Mouse (Mus musculus) inflammation-experienced regulatory T-cells, adult 16 weeks (primary cell): ENCODE results near the gene Gstp2. TPM values are rescaled to one million over a fixed set of nuclear protein-coding genes. Genes with fewer than 3 reads are reported as not detected.

ENCODE experiments used
- polyA plus RNA-seq: library from polyadenylated mRNA; unstranded; fragments of 100-300 nt; shearing (Covaris generic); gene quantifications from one replicate; pipeline ENCODE4 v1.2.1, GENCODE M21; 2017

The Gstp2 gene
- polyA plus RNA-seq: 1.1 TPM

DNA sequence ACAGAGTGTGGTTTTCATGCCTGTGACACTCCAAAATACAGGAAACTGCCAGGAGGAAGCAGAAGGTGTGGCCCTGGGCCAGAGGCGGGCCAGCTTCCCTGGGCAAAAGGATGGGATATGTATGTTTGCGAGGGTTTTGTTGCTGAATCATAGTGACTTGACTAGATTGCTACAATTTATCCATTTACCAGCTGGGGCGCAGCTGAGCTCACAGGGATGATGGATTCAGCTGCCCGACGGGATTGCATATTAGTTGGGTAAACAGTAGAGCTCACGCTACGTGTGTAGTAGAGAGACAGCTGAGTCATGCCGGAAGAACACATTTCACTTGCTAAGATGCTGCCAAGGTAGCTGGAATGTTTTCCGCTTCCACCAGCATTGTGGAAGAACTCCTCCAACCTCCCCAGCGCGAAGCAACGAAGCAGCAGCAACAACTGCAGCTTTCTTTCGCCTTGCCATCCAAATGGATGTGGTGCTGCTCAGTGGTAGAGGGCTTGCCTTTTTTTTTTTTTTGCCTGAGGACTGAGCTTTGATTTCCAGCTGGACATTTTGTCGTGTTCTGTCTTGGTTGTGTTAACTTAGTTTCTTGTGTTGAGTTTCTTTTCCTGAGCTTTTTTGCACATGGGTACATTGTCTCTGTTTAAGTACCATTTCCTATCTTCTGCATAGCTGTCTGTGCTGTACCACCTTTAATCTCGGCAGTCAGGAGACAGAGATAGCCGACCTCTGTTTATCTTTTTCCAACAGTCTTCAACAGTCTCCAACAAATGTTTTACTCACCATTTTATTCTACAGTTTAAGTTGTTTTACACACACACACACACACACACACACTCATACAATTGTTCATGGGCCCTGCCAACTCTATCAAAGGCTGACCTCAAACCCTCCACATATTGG, at the start of gene Gstp2:
Gene Gstp2, minus strand, starts transcription at position 58 of the 900 bp plus-strand sequence.

GRCm38 (mm10) chr19:4081394-4081793, 35.6 kb upstream of the Gstp2 start, which contains the start of gene Cabp2:
TSS of gene Cabp2 (plus strand) at chr19:4081578.

DNA sequence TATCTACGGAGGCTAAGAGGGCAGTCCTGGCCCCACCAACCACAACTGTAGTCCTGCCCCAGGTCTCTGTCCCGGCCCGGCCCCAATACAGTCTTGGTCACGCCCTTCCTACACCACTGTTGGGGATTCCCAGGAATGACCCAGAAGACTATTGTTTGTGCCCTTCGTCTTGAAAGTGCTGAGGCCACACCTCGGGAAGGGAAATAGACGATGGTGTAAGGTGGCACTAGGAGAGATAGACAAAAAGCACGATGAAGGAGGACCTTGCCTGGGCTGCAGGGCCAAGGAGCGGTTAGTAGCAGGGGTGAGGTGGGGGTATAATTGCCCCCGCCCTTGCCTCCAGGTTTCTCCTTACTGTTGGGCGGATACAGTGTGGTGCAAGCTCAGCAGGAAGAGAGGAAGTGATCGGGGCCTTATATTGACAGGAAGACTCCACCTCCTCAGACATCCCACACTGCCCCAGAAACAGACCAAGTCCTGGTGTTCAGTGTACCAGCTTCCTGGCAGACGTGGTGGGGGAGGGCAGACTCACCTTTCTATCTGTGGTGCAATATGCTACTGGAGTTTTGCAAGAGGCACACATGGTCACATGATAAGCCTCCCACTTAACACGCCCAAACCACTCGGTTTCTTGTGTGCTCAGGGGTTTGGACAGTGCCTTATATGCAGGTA, 13.4 kb upstream of the Gstp2 start, which contains the start of gene Gstp3:
Gene Gstp3, minus strand, starts transcription at position 501 of the 672 bp plus-strand sequence.

DNA sequence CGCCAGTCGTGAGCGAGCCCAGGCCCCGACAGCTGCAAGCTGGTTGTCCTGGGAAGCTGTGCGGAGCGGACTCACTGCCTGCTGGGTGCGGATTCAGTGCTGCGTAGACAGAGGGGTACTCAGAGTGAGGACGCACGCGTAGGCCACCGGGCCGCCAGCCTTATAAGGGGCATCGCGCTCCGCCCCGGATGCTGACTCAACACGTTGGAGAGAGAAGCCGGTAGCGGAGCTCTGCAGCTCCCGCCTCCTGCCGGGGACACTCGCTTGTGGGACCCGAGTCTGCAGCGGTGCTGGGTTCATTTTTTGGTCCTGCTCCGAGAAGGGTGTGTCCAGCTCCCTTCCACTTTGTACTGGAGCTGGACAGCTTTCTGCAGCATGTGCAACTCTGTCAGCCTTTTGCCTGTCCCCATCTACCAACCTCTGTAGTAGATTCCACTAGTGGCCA, 8.0 kb downstream of the Gstp2 start, which contains the start of gene Gstp1:
Gene Gstp1, minus strand, starts transcription at position 198 of the 445 bp plus-strand sequence.

DNA sequence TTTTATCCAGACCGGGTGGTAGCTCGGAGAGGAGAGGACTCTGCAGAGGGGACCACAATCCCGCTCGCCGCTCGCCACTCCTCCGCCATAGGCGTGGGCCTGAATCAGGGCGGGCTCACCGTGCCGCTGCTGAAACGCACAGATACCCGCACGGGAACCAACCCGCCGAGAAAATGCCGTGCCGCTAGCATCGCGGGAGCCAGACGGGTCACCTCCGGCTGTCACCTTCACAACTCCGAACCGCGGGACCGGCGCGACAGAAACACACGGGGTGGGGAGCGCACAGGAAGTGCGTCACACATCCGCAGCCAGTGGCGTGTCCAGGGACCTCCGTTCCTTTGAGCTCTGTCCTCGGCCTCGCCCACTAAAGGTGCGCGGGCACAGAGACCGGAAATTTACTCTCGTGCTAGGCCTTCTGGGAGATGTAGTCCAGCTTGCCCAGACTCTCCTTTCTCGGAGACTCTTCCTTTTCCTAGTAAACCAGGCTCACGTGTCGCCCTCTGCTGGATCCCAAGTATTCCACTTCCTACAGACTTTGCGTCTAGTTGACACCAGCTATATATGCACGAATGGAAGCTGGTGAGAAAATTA, 33.3 kb downstream of the Gstp2 start, which contains the start of gene Ndufv1:
Gene Ndufv1, minus strand, starts transcription at position 375 of the 591 bp plus-strand sequence.

DNA sequence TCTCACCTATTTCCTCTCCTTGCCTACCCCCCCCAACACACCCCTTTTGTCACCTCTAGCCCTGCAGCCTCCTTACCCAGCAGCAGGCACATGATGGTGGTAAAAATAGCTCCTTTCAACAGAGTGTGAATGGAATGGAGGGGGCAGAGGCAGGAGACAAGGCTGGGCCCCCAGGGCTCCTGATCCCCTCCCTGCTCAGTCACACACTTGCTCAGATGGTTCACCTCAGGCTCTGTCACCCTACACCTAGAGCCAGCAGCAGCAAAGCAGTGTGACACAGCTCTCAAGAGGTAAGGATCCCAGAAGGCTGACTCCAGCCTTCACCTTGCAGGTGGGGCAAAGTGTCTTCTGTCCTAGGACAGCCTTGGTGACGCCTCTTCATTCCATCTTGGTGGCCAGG, 42.7 kb downstream of the Gstp2 start, which contains the start of gene Doc2g:
Gene Doc2g, plus strand, starts transcription at position 202 of the 400 bp plus-strand sequence.

DNA sequence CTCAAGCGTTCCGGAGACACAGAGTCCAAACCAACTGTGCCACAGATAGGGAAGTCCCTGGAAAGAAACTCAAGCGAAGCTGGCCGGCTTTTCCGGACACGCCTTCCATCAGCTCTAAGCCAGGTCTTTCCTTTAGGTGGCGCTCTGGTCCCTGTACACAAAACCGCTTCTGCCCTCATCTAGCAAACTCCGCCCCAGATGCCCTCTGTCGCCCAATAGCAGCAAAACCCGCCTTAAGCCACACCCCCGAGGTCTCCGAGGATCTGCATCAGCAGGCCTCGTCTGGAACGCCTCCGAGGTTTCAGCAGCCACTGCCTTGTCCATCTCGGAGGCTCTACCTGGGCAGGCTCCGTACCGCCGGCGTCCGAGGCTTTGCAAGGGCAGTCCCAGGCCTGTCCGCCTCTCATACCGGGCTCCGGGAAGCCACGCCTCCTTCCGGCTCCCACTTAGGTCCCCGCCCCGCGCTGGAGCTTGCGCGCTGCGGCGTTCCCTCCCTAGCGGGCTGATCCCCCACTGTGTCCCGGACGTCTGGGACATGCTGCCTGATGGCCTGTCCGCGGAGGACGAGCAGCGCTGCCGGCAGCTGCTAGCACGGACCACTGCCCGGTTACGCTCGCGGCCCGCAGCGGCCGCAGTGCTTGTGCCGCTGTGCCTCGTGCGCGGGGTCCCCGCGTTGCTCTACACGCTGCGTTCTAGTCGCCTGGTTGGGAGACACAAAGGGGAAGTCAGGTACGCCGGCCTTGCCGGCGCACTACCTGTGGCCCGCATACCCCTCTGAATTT, 45.5 kb downstream of the Gstp2 start, which contains the start of the genes Nudt8 and Gm49405:
Gene Nudt8, plus strand, starts transcription at position 462 of the 782 bp plus-strand sequence.
Gene Gm49405, plus strand, starts transcription at position 508 of the 782 bp plus-strand sequence.

DNA sequence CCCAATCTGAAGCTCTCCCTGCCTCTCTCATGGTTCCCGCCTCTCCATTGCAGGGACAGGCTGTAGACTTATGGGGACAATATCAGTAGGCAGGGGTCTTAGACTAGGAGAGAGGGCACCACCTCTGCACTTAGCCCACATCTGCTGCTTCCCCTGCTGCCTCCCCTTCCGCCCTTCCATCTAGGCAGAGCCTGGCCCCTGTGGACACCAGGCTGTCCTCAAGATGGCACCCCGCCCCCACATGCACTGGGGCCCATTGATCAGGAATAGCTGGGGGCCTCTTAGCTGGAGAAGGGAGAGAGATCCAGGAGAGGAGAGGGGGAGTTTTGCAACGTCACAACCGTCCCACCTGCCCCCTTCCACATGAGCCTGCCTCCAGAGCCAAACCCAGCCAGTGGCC, 53.4 kb downstream of the Gstp2 start, which contains the start of gene Tbx10:
Gene Tbx10, plus strand, starts transcription at position 337 of the 400 bp plus-strand sequence.

Other genes starting within 250 kb of the Gstp2 start
- 3.3 TPM for gene Chka, start 194.2 kb downstream of the Gstp2 start, polyA plus RNA-seq
- gene Tcirg1, start 138.9 kb downstream of the Gstp2 start, polyA plus RNA-seq: 75.6 TPM
- 209 TPM for gene Ndufs8, start 133.2 kb downstream of the Gstp2 start, polyA plus RNA-seq
- 0.95 TPM for gene Aldh3b1, start 116.2 kb downstream of the Gstp2 start, polyA plus RNA-seq
- gene Unc93b1, start 110.8 kb downstream of the Gstp2 start, polyA plus RNA-seq: 71.9 TPM
- not detected for gene Aldh3b3, start 87.4 kb downstream of the Gstp2 start, polyA plus RNA-seq
- not detected for gene Aldh3b2, start 73.7 kb downstream of the Gstp2 start, polyA plus RNA-seq
- 0.88 TPM for gene Acy3, start 59.5 kb downstream of the Gstp2 start, polyA plus RNA-seq
- gene Tbx10, start 53.3 kb downstream of the Gstp2 start, polyA plus RNA-seq: not detected
- gene Nudt8, start 45.4 kb downstream of the Gstp2 start, polyA plus RNA-seq: 12.2 TPM
- gene Gm49405, start 45.4 kb downstream of the Gstp2 start, polyA plus RNA-seq: 1.6 TPM
- gene Doc2g, start 42.7 kb downstream of the Gstp2 start, polyA plus RNA-seq: 2.9 TPM
- 167 TPM for gene Ndufv1, start 33.2 kb downstream of the Gstp2 start, polyA plus RNA-seq
- gene Gstp1, start 8.0 kb downstream of the Gstp2 start, polyA plus RNA-seq: 661 TPM
- 111 TPM for gene Gstp3, start 13.5 kb upstream of the Gstp2 start, polyA plus RNA-seq
- gene Cabp2, start 35.6 kb upstream of the Gstp2 start, polyA plus RNA-seq: not detected
- gene Cdk2ap2, start 51.2 kb upstream of the Gstp2 start, polyA plus RNA-seq: 1,056 TPM
- gene Pitpnm1, start 54.0 kb upstream of the Gstp2 start, polyA plus RNA-seq: 397 TPM
- gene Aip, start 79.8 kb upstream of the Gstp2 start, polyA plus RNA-seq: 213 TPM
- not detected for gene Gpr152, start 93.8 kb upstream of the Gstp2 start, polyA plus RNA-seq
- gene Cabp4, start 98.0 kb upstream of the Gstp2 start, polyA plus RNA-seq: 0.57 TPM
- gene Coro1b, start 102.6 kb upstream of the Gstp2 start, polyA plus RNA-seq: 481 TPM
- gene Ptprcap, start 107.6 kb upstream of the Gstp2 start, polyA plus RNA-seq: 1,670 TPM
- 55.9 TPM for gene Rps6kb2, start 117.3 kb upstream of the Gstp2 start, polyA plus RNA-seq
- gene Carns1, start 129.5 kb upstream of the Gstp2 start, polyA plus RNA-seq: 16.4 TPM
- gene Tbc1d10c, start 145.3 kb upstream of the Gstp2 start, polyA plus RNA-seq: 953 TPM
- 1,322 TPM for gene Ppp1ca, start 146.0 kb upstream of the Gstp2 start, polyA plus RNA-seq
- gene Rad9a, start 155.6 kb upstream of the Gstp2 start, polyA plus RNA-seq: 86.2 TPM
- 30.2 TPM for gene Clcf1, start 168.2 kb upstream of the Gstp2 start, polyA plus RNA-seq
- gene AC109138.7, start 168.3 kb upstream of the Gstp2 start, polyA plus RNA-seq: not detected
- 125 TPM for gene Pold4, start 185.9 kb upstream of the Gstp2 start, polyA plus RNA-seq
- 0.82 TPM for gene Ssh3, start 223.2 kb upstream of the Gstp2 start, polyA plus RNA-seq
- gene Ankrd13d, start 237.1 kb upstream of the Gstp2 start, polyA plus RNA-seq: 3.1 TPM